Mouse (Mus musculus) liver, embryonic 12.5 days (tissue): ENCODE measurements around the gene Mns1. TPM values are rescaled to one million over a fixed set of nuclear protein-coding genes. Genes with fewer than 3 reads are reported as not detected.
"Not testable (repeated sequence)": the region's sequence is repeated elsewhere in the genome, so short reads cannot be mapped to it uniquely, and the experiment has no call there.

ENCODE experiments used
- ATAC-seq: fragments of 200-750 bp; cut with Nextera tagmentation; 2 replicates; pipeline ENCODE4 v1.8.0; 2017; ENCODE audit warnings: moderate number of reproducible peaks, mild to moderate bottlenecking, moderate library complexity
- H3K27ac ChIP-seq: fragments of 300-500 bp; sonication (generic); 2 replicates; pipeline ENCODE4 v1.5.1; 2016; ENCODE audit warnings: mild to moderate bottlenecking
- H3K27me3 ChIP-seq: fragments of 300-500 bp; sonication (generic); replicated peaks from 2 replicates; pipeline ENCODE4 v1.6.1; 2016; ENCODE audit warnings: mild to moderate bottlenecking, moderate library complexity
- H3K36me3 ChIP-seq: fragments of 300-500 bp; sonication (generic); 2 replicates; pipeline ENCODE4 v1.6.1; 2016; ENCODE audit warnings: mild to moderate bottlenecking, moderate library complexity
- H3K4me1 ChIP-seq: fragments of 300-500 bp; sonication (generic); 2 replicates; pipeline ENCODE4 v1.6.1; 2016
- H3K4me2 ChIP-seq: fragments of 300-500 bp; sonication (generic); 2 replicates; pipeline ENCODE4 v1.6.1; 2016; ENCODE audit warnings: mild to moderate bottlenecking, moderate library complexity
- H3K4me3 ChIP-seq: fragments of 300-500 bp; sonication (generic); 2 replicates; pipeline ENCODE4 v1.5.1; 2016; ENCODE audit warnings: mild to moderate bottlenecking, moderate library complexity
- H3K9ac ChIP-seq: fragments of 300-500 bp; sonication (generic); 2 replicates; pipeline ENCODE4 v1.6.1; 2016; ENCODE audit warnings: mild to moderate bottlenecking, moderate library complexity
- H3K9me3 ChIP-seq: fragments of 300-500 bp; sonication (generic); replicated peaks from 2 replicates; pipeline ENCODE4 v1.6.1; 2016; ENCODE audit warnings: mild to moderate bottlenecking, moderate library complexity
- WGBS: fragments of 180-500 bp; shearing (Covaris S2); methylation state at CpG from one replicate; pipeline ENCODE4 v1.1.7; 2016; ENCODE audit not compliant: insufficient replicate concordance; 5-methylcytosine and 5-hydroxymethylcytosine counted together
- polyA plus RNA-seq: library from polyadenylated mRNA; unstranded; fragments of >200 nt; fragmentation: Nextera tagmentation; extraction: Ambion mirVana; gene quantifications from 2 replicates; pipeline ENCODE4 v1.2.1, GENCODE M21; 2016

The Mns1 gene
- polyA plus RNA-seq, 1 experiment from 2014 or later, result 119 TPM

GRCm38 (mm10) chr9:72438749-72439148 lies 938 bp downstream of the Mns1 start:
- H3K4me2 ChIP-seq, result peak overlapping the region; percentile 76
- peaks cover 64% of the 10 kb centered on the region for H3K4me1 ChIP-seq
- peaks cover 24% of the 10 kb centered on the region for H3K36me3 ChIP-seq
- no peak for ATAC-seq
- peak overlapping the region; percentile 81 for H3K4me3 ChIP-seq
- peak overlapping the region; percentile 79 for H3K9ac ChIP-seq
- peak overlapping the region; percentile 98 for H3K27ac ChIP-seq
- no peaks in the 10 kb centered on the region for H3K27me3 ChIP-seq
- 3% methylated on average over 9 of the region's 9 CpGs for WGBS
- no peaks in the 10 kb centered on the region for H3K9me3 ChIP-seq

- Histone ChIP-seq H3K4me1 (peaks cover 58% of the 10 kb centered on the region), H3K9ac (peak overlapping the region; percentile 79)
- 49% methylated on average over 4 of the region's 4 CpGs for WGBS
Measured at GRCm38 (mm10) chr9:72440358-72440757, 2.5 kb downstream of the Mns1 start.

GRCm38 (mm10) chr9:72440948-72441926 lies 3.4 kb downstream of the Mns1 start:
- Histone ChIP-seq H3K4me2 (peak overlapping the region; percentile 76), H3K9me3 (no peaks in the 10 kb centered on the region), H3K27ac (peak overlapping the region; percentile 98), H3K4me1 (peaks cover 55% of the 10 kb centered on the region), H3K9ac (peak overlapping the region; percentile 65), H3K27me3 (no peaks in the 10 kb centered on the region), H3K4me3 (peak overlapping the region; percentile 81), H3K36me3 (peaks cover 48% of the 10 kb centered on the region)
- peak; percentile 75 for ATAC-seq
- WGBS, result 26% methylated on average over 8 of the region's 8 CpGs

More at GRCm38 (mm10) chr9:72440358-72440757, 2.5 kb downstream of the Mns1 start:
- ATAC-seq, result no peak
- Histone ChIP-seq H3K4me2 (peak overlapping the region; percentile 76), H3K27me3 (no peaks in the 10 kb centered on the region), H3K27ac (peak overlapping the region; percentile 98), H3K4me3 (peak overlapping the region; percentile 81), H3K9me3 (no peaks in the 10 kb centered on the region), H3K36me3 (peaks cover 40% of the 10 kb centered on the region)

- Histone ChIP-seq H3K4me2 (peak overlapping the region; percentile 76), H3K4me1 (peaks cover 60% of the 10 kb centered on the region), H3K9me3 (no peaks in the 10 kb centered on the region), H3K36me3 (peaks cover 57% of the 10 kb centered on the region), H3K27ac (peak overlapping the region; percentile 98), H3K4me3 (peak overlapping the region; percentile 81), H3K9ac (peak overlapping the region; percentile 65), H3K27me3 (no peaks in the 10 kb centered on the region)
- WGBS, result 61% methylated on average over 10 of the region's 10 CpGs
- ATAC-seq, result no peak
Measured at GRCm38 (mm10) chr9:72441927-72442715, 4.3 kb downstream of the Mns1 start.

- Histone ChIP-seq H3K36me3 (peaks cover 100% of the 10 kb centered on the region), H3K27me3 (no peaks in the 10 kb centered on the region), H3K9me3 (no peaks in the 10 kb centered on the region), H3K4me3 (no peak overlapping the region), H3K9ac (no peak overlapping the region), H3K27ac (peak overlapping the region; percentile 0; the same call in 1 of the 2 replicates), H3K4me2 (peak overlapping the region; percentile 65; the same call in 1 of the 2 replicates), H3K4me1 (peaks cover 63% of the 10 kb centered on the region)
- 53% methylated on average over 8 of the region's 8 CpGs for WGBS
- no peak for ATAC-seq
Measured at GRCm38 (mm10) chr9:72448026-72448425, 10.2 kb downstream of the Mns1 start.

GRCm38 (mm10) chr9:72449367-72449766 lies 11.6 kb downstream of the Mns1 start:
- WGBS, result 41% methylated on average over 7 of the region's 7 CpGs
- Histone ChIP-seq H3K9me3 (no peaks in the 10 kb centered on the region), H3K9ac (peak overlapping the region; percentile 64), H3K4me2 (peak overlapping the region; percentile 65), H3K27me3 (no peaks in the 10 kb centered on the region), H3K4me1 (peaks cover 56% of the 10 kb centered on the region), H3K4me3 (peak overlapping the region; percentile 45), H3K36me3 (peaks cover 100% of the 10 kb centered on the region), H3K27ac (peak overlapping the region; percentile 72)
- ATAC-seq, result peak; percentile 67

- H3K27me3 ChIP-seq, result no peaks in the 10 kb centered on the region
- H3K4me1 ChIP-seq, result peaks cover 56% of the 10 kb centered on the region
- WGBS, result 72% methylated on average over 2 of the region's 2 CpGs
- H3K9ac ChIP-seq, result peak overlapping the region; percentile 64
- H3K27ac ChIP-seq, result peak overlapping the region; percentile 72
- peak overlapping the region; percentile 45; the same call in 1 of the 2 replicates for H3K4me3 ChIP-seq
- peak; percentile 31; the same call in 1 of the 2 replicates for ATAC-seq
- peak overlapping the region; percentile 65 for H3K4me2 ChIP-seq
- peaks cover 100% of the 10 kb centered on the region for H3K36me3 ChIP-seq
- no peaks in the 10 kb centered on the region for H3K9me3 ChIP-seq
Measured at GRCm38 (mm10) chr9:72449841-72450240, 12.0 kb downstream of the Mns1 start.

- no peak for ATAC-seq
Measured at GRCm38 (mm10) chr9:72450363-72450762, 12.6 kb downstream of the Mns1 start.

GRCm38 (mm10) chr9:72451111-72451510 lies 13.3 kb downstream of the Mns1 start:
- H3K9ac ChIP-seq, result no peak overlapping the region
- H3K4me2 ChIP-seq, result no peak overlapping the region
- H3K9me3 ChIP-seq, result no peaks in the 10 kb centered on the region
- H3K4me1 ChIP-seq, result peaks cover 56% of the 10 kb centered on the region
- no peaks in the 10 kb centered on the region for H3K27me3 ChIP-seq
- H3K27ac ChIP-seq, result 0 out of 2 replicates have a peak overlapping the region, but pooled peaks have one; percentile 18
- WGBS, result 13% methylated on average over 6 of the region's 6 CpGs
- peak; percentile 56; the same call in 1 of the 2 replicates for ATAC-seq
- peaks cover 100% of the 10 kb centered on the region for H3K36me3 ChIP-seq
- H3K4me3 ChIP-seq, result no peak overlapping the region

More at GRCm38 (mm10) chr9:72450363-72450762, 12.6 kb downstream of the Mns1 start:
- Histone ChIP-seq H3K36me3 (peaks cover 100% of the 10 kb centered on the region), H3K9me3 (no peaks in the 10 kb centered on the region), H3K27ac (peak overlapping the region; percentile 18; the same call in 1 of the 2 replicates), H3K4me1 (peaks cover 56% of the 10 kb centered on the region), H3K4me3 (no peak overlapping the region), H3K9ac (no peak overlapping the region), H3K4me2 (no peak overlapping the region), H3K27me3 (no peaks in the 10 kb centered on the region)
- WGBS, result 85% methylated on average over 1 of the region's 1 CpGs

GRCm38 (mm10) chr9:72454281-72454680 lies 16.5 kb downstream of the Mns1 start:
- H3K4me1 ChIP-seq, result peaks cover 24% of the 10 kb centered on the region
- H3K9me3 ChIP-seq, ATAC-seq, H3K4me3 ChIP-seq, H3K4me2 ChIP-seq, H3K9ac ChIP-seq, H3K27me3 ChIP-seq, H3K27ac ChIP-seq: not testable (repeated sequence)
- peaks cover 100% of the 10 kb centered on the region for H3K36me3 ChIP-seq

- Histone ChIP-seq H3K4me2 (no peak overlapping the region), H3K4me3 (no peak overlapping the region), H3K36me3 (peaks cover 99% of the 10 kb centered on the region), H3K4me1 (peaks cover 9% of the 10 kb centered on the region; the same call in 1 of the 2 replicates), H3K27me3 (no peaks in the 10 kb centered on the region), H3K9ac (no peak overlapping the region), H3K27ac (no peak overlapping the region), H3K9me3 (no peaks in the 10 kb centered on the region)
- whole genome bisulfite sequencing, result 56% methylated on average over 1 of the region's 1 CpGs
- no peak for ATAC-seq
Measured at GRCm38 (mm10) chr9:72456374-72456773, 18.6 kb downstream of the Mns1 start.
